Mouse (Mus musculus): Measurements from ENCODE around the gene Zscan4d.
"Not testable (repeated sequence)": the region's sequence is repeated elsewhere in the genome, so short reads cannot be mapped to it uniquely, and the experiment has no call there.

Gene Zscan4d

GRCm38 (mm10) chr7:11166059-11166458 is at the start of gene Zscan4d:
Gene Zscan4d, minus strand, starts transcription at chr7:11166159.
- DNase-seq: not testable (repeated sequence)

- DNase-seq: not testable (repeated sequence)
These were observed 7.9 kb downstream of the Zscan4d start for GRCm38 (mm10) chr7:11158036-11158435.

Measured in cerebellum, postnatal 14 days (tissue).